ENCODE assay signal across 10 mouse cellular contexts in genomic region chr4:133379861-133380260, GRCm38 (mm10). TPM values are rescaled to one million over a fixed set of nuclear protein-coding genes. Genes with fewer than 3 reads are reported as not detected.
DNase-seq lines count a peak whose midpoint lies in the region; ATAC-seq and TF ChIP-seq lines count a peak whose summit lies in the region.
"Had no signal": no experiment of that assay in that cellular context is flagged by ENCODE, and none has a peak within 500 bp of the region (broad histone marks: within the 10 kb centered on the region; RNA-seq: fewer than 3 reads in every experiment).

No protein-coding gene starts in this region.

- peaks cover 41% of the 10 kb centered on the region for H3K4me1 ChIP-seq in liver, postnatal 0 days (ENCODE audit: insufficient read depth)
- peaks cover 56% of the 10 kb centered on the region for H3K4me1 ChIP-seq in embryonic facial prominence, embryonic 10.5 days

- no peak overlapping the region for H3K4me3 ChIP-seq in liver, postnatal 0 days (ENCODE audit: low read depth, low read length)
- no peak overlapping the region for H3K4me3 ChIP-seq in embryonic facial prominence, embryonic 10.5 days
- H3K4me3 ChIP-seq in myocyte, result no peak overlapping the region
- H3K4me3 ChIP-seq: heart, adult 2 months; hindbrain, embryonic 15.5 days had no signal

- peak; percentile 60 for DNase-seq in liver
- no peak for DNase-seq in liver, postnatal 0 days
- no peak for DNase-seq in embryonic facial prominence, embryonic 10.5 days (ENCODE audit: low spot score)
- DNase-seq in left cerebral cortex, postnatal 36 days (ENCODE audit: low spot score in 2 of 2), result no peak

- H3K9ac ChIP-seq in liver, postnatal 0 days (replicated peaks), result no peak overlapping the region
- H3K9ac ChIP-seq: hindbrain, embryonic 15.5 days had no signal

- ATAC-seq in liver, postnatal 0 days, result no peak
- peak; percentile 74 for ATAC-seq in erythroid progenitor cell, adult 5-6 weeks (replicated peaks; ENCODE audit: low FRiP score, poor library complexity, severe bottlenecking)
- ATAC-seq in activated CD4-positive, CD25-positive, alpha-beta regulatory T cell, adult 4 months, result no peak
- ATAC-seq: forebrain, embryonic 14.5 days had no signal

- no peak overlapping the region for H3K4me2 ChIP-seq in liver, postnatal 0 days (ENCODE audit: low read depth, low read length)
- peak overlapping the region; percentile 81 for H3K4me2 ChIP-seq in myocyte (ENCODE audit: low read depth)
- H3K4me2 ChIP-seq: hindbrain, embryonic 15.5 days had no signal

- peaks cover 70% of the 10 kb centered on the region for H3K79me2 ChIP-seq in myocyte (ENCODE audit: control insufficient read depth, insufficient read depth)

- no peaks in the 10 kb centered on the region for H3K9me3 ChIP-seq in liver, postnatal 0 days (ENCODE audit: low read length)
- no peaks in the 10 kb centered on the region for H3K9me3 ChIP-seq in embryonic facial prominence, embryonic 10.5 days
- H3K9me3 ChIP-seq: hindbrain, embryonic 15.5 days had no signal

- no peak for TF ChIP-seq CTCF in liver, postnatal 0 days (IDR thresholded peaks at IDR 0.05; ENCODE audit: low read depth)

- WGBS in liver, postnatal 0 days (ENCODE audit: insufficient replicate concordance), result 45% methylated on average over 3 of the region's 3 CpGs
- whole genome bisulfite sequencing in embryonic facial prominence, embryonic 10.5 days, result 66% methylated on average over 3 of the region's 3 CpGs

- TF ChIP-seq POLR2A in myocyte (IDR thresholded peaks at IDR 0.05; ENCODE audit: insufficient read length, low read depth), result no peak

- H3K36me3 ChIP-seq in liver, postnatal 0 days (replicated peaks; ENCODE audit: insufficient read depth, low read length), result peaks cover 6% of the 10 kb centered on the region
- H3K36me3 ChIP-seq in embryonic facial prominence, embryonic 10.5 days (replicated peaks), result peaks cover 24% of the 10 kb centered on the region
- no peaks in the 10 kb centered on the region for H3K36me3 ChIP-seq in myocyte (ENCODE audit: control insufficient read depth, insufficient read depth)
- H3K36me3 ChIP-seq: hindbrain, embryonic 15.5 days had no signal

- no peak for TF ChIP-seq EP300 in liver, postnatal 0 days (IDR thresholded peaks at IDR 0.05; ENCODE audit: low read depth)

- intact Hi-C loops in left cerebral cortex, postnatal 36 days (cut with DNase I), result no loop called here

- H3ac ChIP-seq in myocyte (ENCODE audit: control insufficient read depth, insufficient read length), result no peak overlapping the region

- no peak overlapping the region for H3K27ac ChIP-seq in liver, postnatal 0 days (ENCODE audit: low read depth)
- H3K27ac ChIP-seq in embryonic facial prominence, embryonic 10.5 days (replicated peaks), result peak overlapping the region; percentile 57
- H3K27ac ChIP-seq: heart, adult 2 months; hindbrain, embryonic 15.5 days had no signal

- H3K27me3 ChIP-seq in liver, postnatal 0 days (ENCODE audit: insufficient read depth, low read length), result no peaks in the 10 kb centered on the region
- H3K27me3 ChIP-seq in embryonic facial prominence, embryonic 10.5 days (replicated peaks; ENCODE audit: low read depth, poor library complexity, severe bottlenecking), result no peaks in the 10 kb centered on the region
- H3K27me3 ChIP-seq in myocyte (ENCODE audit: control insufficient read depth, insufficient read depth, insufficient read length), result no peaks in the 10 kb centered on the region
- H3K27me3 ChIP-seq: hindbrain, embryonic 15.5 days had no signal

TF ChIP-seq in myocyte, 11 proteins besides CTCF, POLR2A, EP300 and RAD21:
- TF ChIP-seq E2F4 (IDR thresholded peaks at IDR 0.05; ENCODE audit: insufficient read depth) (no peak), TCF12 (IDR thresholded peaks at IDR 0.05; ENCODE audit: insufficient read depth, poor library complexity, severe bottlenecking) (no peak), MYOD1 (IDR thresholded peaks at IDR 0.05; ENCODE audit: control insufficient read depth in 1 of 3, insufficient read length in 2 of 3, low read depth in 2 of 3) (no peak), MAX (IDR thresholded peaks at IDR 0.05; ENCODE audit: low read depth) (no peak), SRF (IDR thresholded peaks at IDR 0.05; ENCODE audit: control insufficient read depth, insufficient read length, low read depth) (no peak), CEBPB (IDR thresholded peaks at IDR 0.05; ENCODE audit: insufficient read depth, poor library complexity, severe bottlenecking) (no peak), MYOG (IDR thresholded peaks at IDR 0.05; ENCODE audit: control insufficient read depth in 1 of 3, insufficient read depth in 1 of 3, insufficient read length in 2 of 3, low read depth in 2 of 3) (no peak), POLR2AphosphoS2 (IDR thresholded peaks at IDR 0.05; ENCODE audit: insufficient read length, low read depth) (no peak), USF1 (IDR thresholded peaks at IDR 0.05; ENCODE audit: low read depth) (no peak), TCF3 (IDR thresholded peaks at IDR 0.05; ENCODE audit: insufficient read length, low read depth) (no peak), REST (IDR thresholded peaks at IDR 0.05; ENCODE audit: insufficient read depth, insufficient read length) (no peak)
TF ChIP-seq in myocyte: peak in this region for 0.

RNA-seq across cellular contexts. Expression of gene Slc9a1, which starts 10.4 kb away (rescaled TPM):
- 1.8 TPM in 2 replicates for polyA plus RNA-seq in liver, postnatal 0 days (2015; fragmentation: Nextera tagmentation; extraction: Ambion mirVana)
- polyA plus RNA-seq in embryonic facial prominence, embryonic 10.5 days (2016; fragmentation: Nextera tagmentation; extraction: Ambion mirVana), result 8.6 and 9.0 TPM in 2 replicates
- total RNA-seq in erythroid progenitor cell, adult 5-6 weeks (2015; ENCODE audit: low replicate concordance), result 15.9 and 18.4 TPM in 2 replicates
- total RNA-seq in erythroid progenitor cell, adult 5-6 weeks (2017; ENCODE audit: low replicate concordance), result 13.5 and 13.7 TPM in 2 replicates
- 23.3 TPM for polyA plus RNA-seq in myocyte (2012; fragmentation: generic; extraction: Trizol)
- 10 to 100 TPM; 48.8 to 56.9 TPM for total RNA-seq in left cerebral cortex, postnatal 36 days (2021)
- polyA plus RNA-seq in activated CD4-positive, CD25-positive, alpha-beta regulatory T cell, adult 4 months (2017; shearing (Covaris generic)), result 10 to 100 TPM; 10.4 to 11.3 TPM

RNA-seq across cellular contexts. Expression of gene Wdtc1, which starts 26.6 kb away (rescaled TPM):
- polyA plus RNA-seq in liver, postnatal 0 days (2015; fragmentation: Nextera tagmentation; extraction: Ambion mirVana), result 5.3 and 5.5 TPM in 2 replicates
- 17.2 and 17.7 TPM in 2 replicates for polyA plus RNA-seq in embryonic facial prominence, embryonic 10.5 days (2016; fragmentation: Nextera tagmentation; extraction: Ambion mirVana)
- total RNA-seq in erythroid progenitor cell, adult 5-6 weeks (2015; ENCODE audit: low replicate concordance), result 16.2 and 28.5 TPM in 2 replicates
- 9.0 and 10.1 TPM in 2 replicates for total RNA-seq in erythroid progenitor cell, adult 5-6 weeks (2017; ENCODE audit: low replicate concordance)
- 53.1 TPM for polyA plus RNA-seq in myocyte (2012; fragmentation: generic; extraction: Trizol)
- total RNA-seq in left cerebral cortex, postnatal 36 days (2021), result 10 to 100 TPM; 58.6 to 59.8 TPM
- 1 to 10 TPM; 5.5 to 8.9 TPM for polyA plus RNA-seq in activated CD4-positive, CD25-positive, alpha-beta regulatory T cell, adult 4 months (2017; shearing (Covaris generic))
